Mouse (Mus musculus): ENCODE data around the gene Lsm5.

Gene Lsm5

DNA sequence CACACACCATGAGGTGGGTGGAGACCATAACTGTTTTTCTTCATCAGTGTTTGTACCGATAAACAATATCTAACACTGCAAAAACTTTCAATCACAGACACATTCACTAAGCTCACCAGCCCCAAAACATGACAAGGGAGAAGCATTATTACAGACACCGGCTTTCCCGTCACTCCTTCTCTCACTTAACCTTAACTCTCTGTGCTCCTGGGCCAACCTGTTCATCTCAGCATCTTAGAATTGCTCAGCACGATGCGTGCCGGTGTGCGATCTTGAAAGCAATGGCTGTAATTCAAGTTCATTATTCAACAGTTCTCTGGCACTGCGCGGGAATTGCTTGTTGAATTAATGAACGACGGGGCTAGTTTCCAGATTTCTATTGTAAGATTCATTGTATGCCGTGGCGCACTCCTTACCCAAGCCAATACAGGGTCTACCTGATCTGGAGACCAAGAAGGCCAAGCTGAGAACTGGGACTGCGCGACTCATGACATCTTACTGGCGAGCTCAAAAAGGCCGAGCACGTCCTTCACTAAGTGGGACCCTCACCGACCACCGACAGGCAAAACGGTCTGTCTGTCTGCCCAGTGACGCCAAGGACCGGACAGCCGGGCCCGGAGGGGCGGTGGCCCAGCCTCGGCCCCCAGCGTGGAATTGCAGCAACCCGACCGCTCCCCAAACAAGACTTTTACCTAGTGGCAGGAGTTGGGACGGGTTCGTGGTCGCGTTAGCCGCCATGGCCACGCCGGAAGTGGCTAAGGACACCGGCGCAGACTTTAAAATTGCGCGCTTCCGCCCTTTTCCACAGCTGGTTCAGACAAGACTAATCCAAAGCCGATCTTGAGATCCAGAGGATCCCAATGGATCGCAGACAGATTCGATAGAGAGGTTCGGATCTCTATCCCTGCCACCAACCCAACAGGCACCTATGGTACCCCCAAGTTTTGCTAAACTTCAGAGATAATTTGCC, at the start of gene Lsm5:
Gene Lsm5, minus strand, starts transcription at position 780 of the 970 bp plus-strand sequence.
- peak; percentile 82 for DNase-seq

DNA sequence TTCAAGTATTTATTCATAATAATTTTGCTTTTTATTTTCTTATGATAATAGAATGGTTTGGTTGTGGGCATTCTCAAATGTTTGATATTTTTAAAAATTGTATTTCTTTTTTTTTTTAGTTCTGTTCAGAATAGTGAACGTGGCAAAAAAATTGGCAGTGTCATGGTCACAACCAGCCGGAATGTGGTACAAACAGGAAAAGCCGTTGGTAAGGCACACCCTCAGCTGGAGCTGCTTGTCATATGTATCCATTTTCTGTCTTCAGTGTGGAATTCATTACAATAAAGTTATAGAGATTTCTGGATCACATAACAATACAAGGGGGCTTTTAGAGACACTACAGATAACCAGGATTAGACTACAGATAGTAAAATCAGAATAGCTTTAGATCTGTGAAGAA, 49.2 kb upstream of the Lsm5 start:
- no peak for DNase-seq

DNA sequence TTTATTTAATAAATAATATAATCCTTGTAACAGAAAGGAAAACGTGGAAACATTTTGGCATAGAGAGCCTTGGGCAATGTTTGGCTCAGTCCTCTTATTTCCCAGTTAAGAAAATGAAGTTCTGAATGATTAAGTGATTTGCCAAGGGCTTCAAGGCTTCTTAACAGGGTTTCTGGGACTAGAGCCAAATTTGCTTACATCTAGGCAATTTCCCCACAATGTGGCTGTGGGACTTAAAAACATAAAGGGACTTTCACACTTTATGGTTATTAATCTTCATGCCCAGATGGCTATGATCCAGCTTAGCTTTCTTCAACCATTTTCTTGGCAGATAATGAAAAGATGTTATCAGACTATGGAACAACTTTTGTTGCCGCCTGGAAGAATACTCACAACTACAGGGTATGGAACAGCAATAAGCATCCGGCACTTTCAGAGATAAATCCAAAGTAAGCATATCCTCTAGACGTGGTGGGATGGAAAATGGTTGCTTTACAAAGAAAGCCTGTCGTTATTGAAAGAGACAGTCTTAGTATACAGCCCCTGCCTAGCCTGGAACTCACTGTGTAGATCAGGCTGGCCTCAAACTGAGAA, 41.5 kb upstream of the Lsm5 start:
- DNase-seq, result no peak

- no peak for DNase-seq
These were observed 28.0 kb upstream of the Lsm5 start for GRCm38 (mm10) chr6:56732545-56732944.

GRCm38 (mm10) chr6:56720877-56721276, 16.4 kb upstream of the Lsm5 start:
- DNase-seq, result no peak

DNA sequence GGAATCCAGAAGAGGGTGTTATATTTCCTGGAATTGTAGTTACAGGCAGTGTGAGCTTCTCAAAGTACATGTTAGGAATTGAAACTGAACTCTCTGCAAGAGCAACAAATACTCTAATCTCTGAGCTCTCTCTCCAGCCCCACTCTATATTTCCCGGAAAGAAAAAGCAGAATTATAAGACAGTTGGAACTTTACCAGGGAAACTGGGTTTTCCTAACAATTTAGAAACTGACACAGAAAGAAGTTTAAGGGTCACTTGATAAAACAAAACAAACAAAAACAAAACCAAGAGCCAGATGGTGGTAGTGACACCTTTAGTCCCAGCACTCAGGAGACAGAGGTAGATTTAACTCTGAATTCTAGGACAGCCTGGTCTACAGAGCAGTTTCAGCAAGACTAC, 14.6 kb upstream of the Lsm5 start:
- no peak for DNase-seq

DNA sequence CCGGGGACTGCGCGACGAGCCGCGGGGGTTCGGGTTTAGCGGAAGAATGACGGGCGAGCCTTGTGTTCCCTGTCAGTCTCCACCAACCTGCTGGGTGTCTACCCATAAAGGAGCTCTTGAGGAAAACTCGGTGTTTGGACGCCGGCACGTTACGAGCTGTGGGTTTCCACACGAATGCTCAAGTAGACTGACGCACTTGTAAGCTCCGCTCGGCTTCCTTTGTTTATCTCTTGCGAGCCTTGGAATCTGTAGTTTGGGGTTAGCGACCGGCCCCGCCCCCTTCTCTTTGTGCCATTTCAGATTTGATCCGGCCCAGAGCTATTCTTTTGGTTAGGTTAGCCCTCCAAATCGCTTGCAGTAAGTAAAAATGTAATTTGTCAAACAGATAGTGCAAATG, 10.8 kb upstream of the Lsm5 start:
- DNase-seq, result no peak

DNA sequence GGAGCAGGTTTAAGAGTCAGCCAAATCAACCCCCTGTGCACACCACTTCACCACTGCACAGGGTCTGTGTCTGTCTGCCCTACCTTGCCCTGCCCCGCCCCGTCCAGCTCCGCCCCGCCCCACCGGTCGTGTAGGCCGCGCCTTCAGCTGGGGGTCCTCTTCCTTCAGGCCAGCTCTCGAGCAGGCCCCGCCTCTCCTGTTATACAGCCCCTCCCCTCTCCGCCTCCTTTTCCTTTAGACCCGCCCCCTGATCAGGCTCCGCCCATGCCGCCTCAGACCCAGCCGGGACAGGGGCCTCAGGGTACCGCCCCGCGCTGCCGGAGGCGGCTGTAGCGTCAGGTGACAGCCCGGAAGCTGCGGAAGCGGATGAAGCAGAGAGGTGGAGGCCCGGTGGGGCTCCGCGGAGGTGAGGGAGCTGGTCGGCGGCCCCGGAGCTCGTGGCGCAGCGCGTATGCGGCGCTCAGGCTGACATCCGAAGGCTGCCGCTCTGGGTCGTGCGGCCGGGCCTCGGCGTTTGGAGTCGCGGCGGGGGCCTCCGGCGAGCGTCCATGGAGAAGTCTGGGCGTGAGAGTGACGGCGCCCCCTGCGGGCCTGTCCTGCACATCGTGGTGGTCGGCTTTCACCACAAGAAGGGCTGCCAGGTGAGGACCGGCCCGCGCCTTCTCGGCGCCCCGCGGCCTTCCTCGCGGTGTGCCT, 10.2 kb upstream of the Lsm5 start, which contains the start of gene Avl9:
Gene Avl9, plus strand, starts transcription at position 326 of the 696 bp plus-strand sequence.
- DNase-seq, result peak; percentile 98

- DNase-seq, result no peak
These were observed 9.7 kb upstream of the Lsm5 start for GRCm38 (mm10) chr6:56714186-56714573.

- no peak for DNase-seq
These were observed 12.1 kb downstream of the Lsm5 start for GRCm38 (mm10) chr6:56692445-56692844.

DNA sequence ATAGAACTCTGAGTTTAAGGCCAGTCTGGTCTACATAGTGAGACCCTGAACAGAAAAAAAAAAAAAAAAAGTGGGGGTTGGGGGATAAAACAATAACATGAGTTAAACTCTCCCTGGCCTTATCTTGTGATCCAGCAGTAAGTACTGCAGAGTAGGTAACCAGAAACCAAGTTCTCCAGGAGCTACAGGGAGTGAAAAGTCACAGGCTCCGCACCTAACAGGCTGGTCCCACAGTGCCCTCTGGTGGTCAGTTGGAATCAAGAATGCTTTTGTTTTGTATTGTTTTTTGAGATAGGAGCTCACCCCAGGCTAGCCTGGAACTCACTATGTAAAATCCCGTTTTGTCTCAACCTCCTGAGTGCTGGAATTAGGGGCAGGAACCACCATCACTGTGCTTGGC, 13.3 kb downstream of the Lsm5 start:
- DNase-seq, result peak; percentile 36

- DNase-seq, result no peak
These were observed 16.3 kb downstream of the Lsm5 start for GRCm38 (mm10) chr6:56688238-56688637.

DNA sequence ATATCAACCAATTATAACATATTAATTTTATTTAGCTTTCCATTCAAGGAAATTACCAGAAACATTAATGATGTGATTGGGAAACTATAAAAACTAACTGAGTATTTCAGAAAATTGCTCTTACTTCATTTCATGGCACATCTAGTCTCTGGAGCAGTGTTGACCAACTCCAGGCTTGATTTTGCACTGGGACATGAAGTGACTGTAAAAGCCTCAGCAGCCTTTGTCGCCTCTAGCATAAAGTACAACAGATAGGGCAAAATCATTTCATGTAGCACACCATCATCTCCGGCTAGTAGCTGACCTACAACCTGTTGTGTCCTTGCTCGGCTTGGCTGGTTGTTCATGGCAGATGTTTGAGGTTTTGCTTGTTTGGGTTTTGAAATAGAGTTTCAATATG, 40.1 kb downstream of the Lsm5 start:
- no peak for DNase-seq

GRCm38 (mm10) chr6:56655393-56655792, 49.1 kb downstream of the Lsm5 start:
- no peak for DNase-seq

DNA sequence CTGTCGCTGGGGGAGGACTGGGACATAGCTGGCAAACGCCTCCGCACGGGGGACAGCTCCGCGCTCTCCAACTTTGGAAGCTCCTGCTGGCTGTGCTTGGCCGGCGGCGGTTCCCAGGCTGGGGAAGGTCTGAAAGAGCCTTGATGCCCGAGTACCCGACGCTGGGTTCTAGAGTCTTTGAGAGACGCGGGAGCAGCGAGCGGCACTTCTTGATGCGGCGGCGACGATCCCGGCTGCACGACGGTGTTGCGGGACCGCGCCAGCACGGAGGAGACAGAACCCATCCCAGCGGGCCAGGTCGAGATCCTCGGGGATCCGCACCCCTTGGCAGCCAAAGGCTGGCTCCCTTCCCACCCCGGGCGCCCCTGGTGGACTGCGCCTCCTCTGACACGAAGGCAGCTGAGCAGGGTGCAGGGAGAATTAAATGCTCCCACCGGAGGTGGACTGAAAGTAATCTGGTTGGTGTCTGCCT, 52.4 kb downstream of the Lsm5 start:
- DNase-seq, result peak; percentile 1
